Mouse (Mus musculus) small intestine, adult 2 months (tissue): Measurements from ENCODE around the gene Cenpp.

ENCODE experiments used
- CTCF ChIP-seq: fragments of 200-500 bp; IDR thresholded peaks from 2 replicates; pipeline ENCODE4 v1.5.1; 2012; ENCODE audit warnings: low read depth, mild to moderate bottlenecking, control low read depth, inconsistent platforms, low read length, moderate library complexity, mixed read lengths; ENCODE audit not compliant: insufficient replicate concordance, insufficient read length; ENCODE audit errors: extremely low read depth
- POLR2A ChIP-seq: fragments of 200-500 bp; IDR thresholded peaks from 2 replicates; pipeline ENCODE4 v1.6.1; 2012; ENCODE audit warnings: low read depth, mild to moderate bottlenecking, control low read depth, inconsistent platforms, low read length, moderate library complexity

GRCm38 (mm10) chr13:49505776-49506175 lies 146.8 kb downstream of the Cenpp start:
- TF ChIP-seq CTCF (no peak), POLR2A (no peak)
